Mouse (Mus musculus): ENCODE results near the gene Olfr1494.

DNA sequence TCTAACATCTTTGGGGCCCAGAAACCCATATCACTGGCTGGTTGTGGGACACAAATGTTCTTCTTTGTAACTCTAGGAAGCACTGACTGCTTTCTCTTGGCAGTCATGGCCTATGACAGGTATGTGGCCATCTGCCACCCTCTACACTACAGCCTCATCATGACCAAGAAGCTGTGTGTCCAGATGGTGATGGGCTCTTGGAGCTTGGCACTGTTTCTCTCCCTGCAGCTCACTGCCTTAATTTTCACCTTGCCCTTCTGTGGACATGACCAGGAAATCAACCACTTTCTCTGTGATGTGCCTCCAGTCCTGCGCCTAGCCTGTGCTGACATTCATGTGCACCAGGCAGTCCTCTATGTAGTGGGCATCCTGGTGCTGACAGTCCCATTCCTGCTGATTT lies 9.8 kb downstream of the Olfr1494 start:
- TF ChIP-seq TCF12 (IDR thresholded peaks at IDR 0.05; ENCODE audit: insufficient read depth, poor library complexity, severe bottlenecking) (no peak), POLR2A (IDR thresholded peaks at IDR 0.05; ENCODE audit: insufficient read length, low read depth) (no peak), MAX (IDR thresholded peaks at IDR 0.05; ENCODE audit: low read depth) (no peak), USF1 (IDR thresholded peaks at IDR 0.05; ENCODE audit: low read depth) (no peak), MYOD1 (IDR thresholded peaks at IDR 0.05; ENCODE audit: control insufficient read depth in 1 of 3, insufficient read length in 2 of 3, low read depth in 2 of 3) (no peak), CEBPB (IDR thresholded peaks at IDR 0.05; ENCODE audit: insufficient read depth, poor library complexity, severe bottlenecking) (no peak), POLR2AphosphoS2 (IDR thresholded peaks at IDR 0.05; ENCODE audit: insufficient read length, low read depth) (no peak), SRF (IDR thresholded peaks at IDR 0.05; ENCODE audit: control insufficient read depth, insufficient read length, low read depth) (no peak), E2F4 (IDR thresholded peaks at IDR 0.05; ENCODE audit: insufficient read depth) (no peak), REST (IDR thresholded peaks at IDR 0.05; ENCODE audit: insufficient read depth, insufficient read length) (no peak), MYOG (IDR thresholded peaks at IDR 0.05; ENCODE audit: control insufficient read depth in 1 of 3, insufficient read depth in 1 of 3, insufficient read length in 2 of 3, low read depth in 2 of 3) (no peak), TCF3 (IDR thresholded peaks at IDR 0.05; ENCODE audit: insufficient read length, low read depth) (no peak)
